Mouse (Mus musculus) hindbrain, embryonic 12.5 days (tissue): ENCODE measurements around the gene B230217C12Rik. TPM values are rescaled to one million over a fixed set of nuclear protein-coding genes. Genes with fewer than 3 reads are reported as not detected.

Experiments
- ATAC-seq: fragments of 200-750 bp; cut with Nextera tagmentation; 2 replicates; pipeline ENCODE4 v1.8.0; 2017; ENCODE audit warnings: moderate TSS enrichment; ENCODE audit not compliant: low FRiP score
- H3K27ac ChIP-seq: fragments of 300-500 bp; sonication (generic); 2 replicates; pipeline ENCODE4 v1.5.1; 2016; ENCODE audit warnings: mild to moderate bottlenecking
- H3K27me3 ChIP-seq: fragments of 300-500 bp; sonication (generic); 2 replicates; pipeline ENCODE4 v1.6.1; 2016; ENCODE audit warnings: mild to moderate bottlenecking
- H3K36me3 ChIP-seq: fragments of 300-500 bp; sonication (generic); 2 replicates; pipeline ENCODE4 v1.6.1; 2016; ENCODE audit warnings: mild to moderate bottlenecking
- H3K4me1 ChIP-seq: fragments of 300-500 bp; sonication (generic); 2 replicates; pipeline ENCODE4 v1.6.1; 2016
- H3K4me2 ChIP-seq: fragments of 300-500 bp; sonication (generic); replicated peaks from 2 replicates; pipeline ENCODE4 v1.6.1; 2016; ENCODE audit warnings: mild to moderate bottlenecking
- H3K4me3 ChIP-seq: fragments of 300-500 bp; sonication (generic); 2 replicates; pipeline ENCODE4 v1.5.1; 2016; ENCODE audit warnings: mild to moderate bottlenecking
- H3K9ac ChIP-seq: fragments of 300-500 bp; sonication (generic); 2 replicates; pipeline ENCODE4 v1.6.1; 2016; ENCODE audit warnings: mild to moderate bottlenecking, moderate library complexity
- H3K9me3 ChIP-seq: fragments of 300-500 bp; sonication (generic); replicated peaks from 2 replicates; pipeline ENCODE4 v1.6.1; 2016; ENCODE audit warnings: mild to moderate bottlenecking
- WGBS: fragments of 180-500 bp; shearing (Covaris S2); methylation state at CpG from one replicate; pipeline ENCODE4 v1.1.7; 2016; 5-methylcytosine and 5-hydroxymethylcytosine counted together
- polyA plus RNA-seq: library from polyadenylated mRNA; unstranded; fragments of >200 nt; fragmentation: Nextera tagmentation; extraction: Ambion mirVana; gene quantifications from 2 replicates; pipeline ENCODE4 v1.2.1, GENCODE M21; 2016

Gene B230217C12Rik
- polyA plus RNA-seq, result 14.1 and 14.8 TPM in 2 replicates

- H3K36me3 ChIP-seq, result peaks cover 21% of the 10 kb centered on the region
- WGBS, result 2% methylated on average over 6 of the region's 6 CpGs
- no peaks in the 10 kb centered on the region for H3K9me3 ChIP-seq
- peak within 1 kb of the TSS; percentile 46 for H3K4me3 ChIP-seq
- H3K27ac ChIP-seq, result peak within 1 kb of the TSS; percentile 85
- H3K27me3 ChIP-seq, result no peaks in the 10 kb centered on the region
- H3K4me1 ChIP-seq, result peaks cover 22% of the 10 kb centered on the region
- H3K4me2 ChIP-seq, result peak within 1 kb of the TSS; percentile 59
- ATAC-seq, result peak; percentile 51
- peak within 1 kb of the TSS; percentile 65 for H3K9ac ChIP-seq
Observed at GRCm38 (mm10) chr11:97840539-97840954, at the start of gene B230217C12Rik. B230217C12Rik (plus strand) TSS chr11:97840780.

- Histone ChIP-seq H3K4me1 (0 out of 2 replicates have a peak, but pooled peaks cover under 1% of the 10 kb centered on the region), H3K4me2 (no peak overlapping the region), H3K9ac (no peak overlapping the region), H3K27ac (no peak overlapping the region), H3K36me3 (no peaks in the 10 kb centered on the region), H3K9me3 (no peaks in the 10 kb centered on the region), H3K4me3 (no peak overlapping the region), H3K27me3 (no peaks in the 10 kb centered on the region)
- WGBS, result 4% methylated on average over 2 of the region's 2 CpGs
- ATAC-seq, result no peak
Observed at GRCm38 (mm10) chr11:97793165-97793564, 47.4 kb upstream of the B230217C12Rik start.

- Histone ChIP-seq H3K4me3 (no peak overlapping the region), H3K9ac (no peak overlapping the region), H3K36me3 (no peaks in the 10 kb centered on the region), H3K4me2 (no peak overlapping the region), H3K9me3 (no peaks in the 10 kb centered on the region), H3K4me1 (peaks cover 16% of the 10 kb centered on the region), H3K27ac (no peak overlapping the region), H3K27me3 (no peaks in the 10 kb centered on the region)
- no peak for ATAC-seq
- 4% methylated on average over 6 of the region's 6 CpGs for WGBS
Observed at GRCm38 (mm10) chr11:97796910-97797309, 43.7 kb upstream of the B230217C12Rik start.

GRCm38 (mm10) chr11:97797369-97798082 is 43.1 kb upstream of the B230217C12Rik start:
- H3K36me3 ChIP-seq, result no peaks in the 10 kb centered on the region
- no peak overlapping the region for H3K4me3 ChIP-seq
- no peak overlapping the region for H3K4me2 ChIP-seq
- 50% methylated on average over 15 of the region's 15 CpGs for WGBS
- peaks cover 22% of the 10 kb centered on the region for H3K4me1 ChIP-seq
- H3K9me3 ChIP-seq, result no peaks in the 10 kb centered on the region
- ATAC-seq, result no peak
- H3K27ac ChIP-seq, result no peak overlapping the region
- H3K9ac ChIP-seq, result no peak overlapping the region
- H3K27me3 ChIP-seq, result no peaks in the 10 kb centered on the region

- 34% methylated on average over 8 of the region's 8 CpGs for WGBS
- H3K9me3 ChIP-seq, result no peaks in the 10 kb centered on the region
- H3K27ac ChIP-seq, result no peak overlapping the region
- H3K36me3 ChIP-seq, result no peaks in the 10 kb centered on the region
- peak overlapping the region; percentile 77 for H3K4me2 ChIP-seq
- peaks cover 22% of the 10 kb centered on the region for H3K4me1 ChIP-seq
- no peak overlapping the region for H3K9ac ChIP-seq
- ATAC-seq, result no peak
- peak overlapping the region; percentile 93; the same call in 1 of the 2 replicates for H3K4me3 ChIP-seq
- no peaks in the 10 kb centered on the region for H3K27me3 ChIP-seq
Observed at GRCm38 (mm10) chr11:97798083-97798435, 42.5 kb upstream of the B230217C12Rik start.

GRCm38 (mm10) chr11:97798782-97799145 is 41.8 kb upstream of the B230217C12Rik start, which contains the start of gene Lasp1:
Lasp1 (plus strand) TSS chr11:97799000.
- ATAC-seq, result peak; percentile 59
- Histone ChIP-seq H3K4me2 (peak within 1 kb of the TSS; percentile 77), H3K27me3 (no peaks in the 10 kb centered on the region), H3K9me3 (no peaks in the 10 kb centered on the region), H3K4me1 (peaks cover 23% of the 10 kb centered on the region), H3K27ac (peak within 1 kb of the TSS; percentile 98), H3K9ac (peak within 1 kb of the TSS; percentile 92), H3K36me3 (no peaks in the 10 kb centered on the region), H3K4me3 (peak within 1 kb of the TSS; percentile 93)
- under 1% methylated on average over 11 of the region's 11 CpGs for WGBS

GRCm38 (mm10) chr11:97799146-97799993 is 41.2 kb upstream of the B230217C12Rik start:
- Histone ChIP-seq H3K27ac (peak overlapping the region; percentile 98), H3K9me3 (no peaks in the 10 kb centered on the region)
- WGBS, result under 1% methylated on average over 64 of the region's 71 CpGs

GRCm38 (mm10) chr11:97799994-97800690 is 40.4 kb upstream of the B230217C12Rik start:
- peak overlapping the region; percentile 98 for H3K27ac ChIP-seq
- H3K27me3 ChIP-seq, result no peaks in the 10 kb centered on the region
- ATAC-seq, result peak; percentile 62
- peak overlapping the region; percentile 77 for H3K4me2 ChIP-seq
- H3K9me3 ChIP-seq, result no peaks in the 10 kb centered on the region
- H3K4me1 ChIP-seq, result peaks cover 37% of the 10 kb centered on the region
- WGBS, result under 1% methylated on average over 19 of the region's 43 CpGs
- H3K4me3 ChIP-seq, result peak overlapping the region; percentile 93
- peak overlapping the region; percentile 92 for H3K9ac ChIP-seq
- H3K36me3 ChIP-seq, result no peaks in the 10 kb centered on the region

More at GRCm38 (mm10) chr11:97799146-97799993, 41.2 kb upstream of the B230217C12Rik start:
- peak overlapping the region; percentile 92 for H3K9ac ChIP-seq
- H3K4me3 ChIP-seq, result peak overlapping the region; percentile 93
- H3K4me2 ChIP-seq, result peak overlapping the region; percentile 77
- H3K27me3 ChIP-seq, result no peaks in the 10 kb centered on the region
- ATAC-seq, result peak; percentile 83
- H3K4me1 ChIP-seq, result peaks cover 30% of the 10 kb centered on the region
- no peaks in the 10 kb centered on the region for H3K36me3 ChIP-seq

- ATAC-seq, result no peak
- 8% methylated on average over 17 of the region's 17 CpGs for WGBS
- H3K27me3 ChIP-seq, result no peaks in the 10 kb centered on the region
- H3K9me3 ChIP-seq, result no peaks in the 10 kb centered on the region
- H3K36me3 ChIP-seq, result no peaks in the 10 kb centered on the region
- peak overlapping the region; percentile 92 for H3K9ac ChIP-seq
- H3K4me1 ChIP-seq, result peaks cover 44% of the 10 kb centered on the region
- H3K4me2 ChIP-seq, result peak overlapping the region; percentile 77
- H3K27ac ChIP-seq, result peak overlapping the region; percentile 98
- peak overlapping the region; percentile 93 for H3K4me3 ChIP-seq
Observed at GRCm38 (mm10) chr11:97800691-97801408, 39.7 kb upstream of the B230217C12Rik start.

- Histone ChIP-seq H3K4me3 (peak overlapping the region; percentile 93), H3K9me3 (no peaks in the 10 kb centered on the region), H3K9ac (peak overlapping the region; percentile 92), H3K27ac (peak overlapping the region; percentile 98; the same call in 1 of the 2 replicates), H3K36me3 (no peaks in the 10 kb centered on the region), H3K4me1 (peaks cover 52% of the 10 kb centered on the region), H3K27me3 (no peaks in the 10 kb centered on the region), H3K4me2 (peak overlapping the region; percentile 77)
- WGBS, result 40% methylated on average over 8 of the region's 8 CpGs
- ATAC-seq, result no peak
Observed at GRCm38 (mm10) chr11:97801409-97802193, 39.0 kb upstream of the B230217C12Rik start.

GRCm38 (mm10) chr11:97802194-97802470 is 38.4 kb upstream of the B230217C12Rik start:
- H3K36me3 ChIP-seq, result peaks cover 5% of the 10 kb centered on the region; the same call in 1 of the 2 replicates
- no peaks in the 10 kb centered on the region for H3K27me3 ChIP-seq
- H3K4me1 ChIP-seq, result peaks cover 55% of the 10 kb centered on the region
- peak overlapping the region; percentile 77 for H3K4me2 ChIP-seq
- WGBS, result 60% methylated on average over 1 of the region's 1 CpGs
- no peaks in the 10 kb centered on the region for H3K9me3 ChIP-seq
- peak overlapping the region; percentile 93; the same call in 1 of the 2 replicates for H3K4me3 ChIP-seq
- ATAC-seq, result no peak
- no peak overlapping the region for H3K9ac ChIP-seq
- no peak overlapping the region for H3K27ac ChIP-seq
